Mouse (Mus musculus) cortical plate, adult 2 months (tissue): Measurements from ENCODE around the gene Gmnn. TPM values are rescaled to one million over a fixed set of nuclear protein-coding genes. Genes with fewer than 3 reads are reported as not detected.

Experiments used
- H3K27ac ChIP-seq: fragments of 200-500 bp; 2 replicates; pipeline ENCODE4 v1.5.1; 2012; ENCODE audit warnings: low read length, control low read depth, inconsistent platforms; ENCODE audit not compliant: insufficient read depth
- H3K4me1 ChIP-seq: fragments of 200-500 bp; 2 replicates; pipeline ENCODE4 v1.6.1; 2011; ENCODE audit warnings: low read length; ENCODE audit not compliant: control insufficient read depth, insufficient read depth
- H3K4me3 ChIP-seq: fragments of 200-500 bp; 2 replicates; pipeline ENCODE4 v1.5.1; 2011; ENCODE audit warnings: mild to moderate bottlenecking, low read length, control low read depth; ENCODE audit not compliant: insufficient read depth
- CTCF ChIP-seq: fragments of 200-500 bp; IDR thresholded peaks from 2 replicates; pipeline ENCODE4 v1.5.1; 2011; ENCODE audit warnings: mild to moderate bottlenecking, control low read depth, low read length; ENCODE audit not compliant: insufficient read depth; ENCODE audit errors: extremely low read depth
- POLR2A ChIP-seq: fragments of 200-500 bp; IDR thresholded peaks from 2 replicates; pipeline ENCODE4 v1.6.1; 2011; ENCODE audit warnings: mild to moderate bottlenecking, low read length, control low read depth; ENCODE audit not compliant: insufficient read depth; ENCODE audit errors: extremely low read depth
- polyA plus RNA-seq: library from polyadenylated mRNA; depleted of rRNA; stranded (reverse); fragments of >200 nt; gene quantifications from 2 replicates; pipeline ENCODE4 v1.2.3, GENCODE M21; 2012; rRNA removed

Gene Gmnn
- 5.1 and 6.0 TPM in 2 replicates for polyA plus RNA-seq

DNA sequence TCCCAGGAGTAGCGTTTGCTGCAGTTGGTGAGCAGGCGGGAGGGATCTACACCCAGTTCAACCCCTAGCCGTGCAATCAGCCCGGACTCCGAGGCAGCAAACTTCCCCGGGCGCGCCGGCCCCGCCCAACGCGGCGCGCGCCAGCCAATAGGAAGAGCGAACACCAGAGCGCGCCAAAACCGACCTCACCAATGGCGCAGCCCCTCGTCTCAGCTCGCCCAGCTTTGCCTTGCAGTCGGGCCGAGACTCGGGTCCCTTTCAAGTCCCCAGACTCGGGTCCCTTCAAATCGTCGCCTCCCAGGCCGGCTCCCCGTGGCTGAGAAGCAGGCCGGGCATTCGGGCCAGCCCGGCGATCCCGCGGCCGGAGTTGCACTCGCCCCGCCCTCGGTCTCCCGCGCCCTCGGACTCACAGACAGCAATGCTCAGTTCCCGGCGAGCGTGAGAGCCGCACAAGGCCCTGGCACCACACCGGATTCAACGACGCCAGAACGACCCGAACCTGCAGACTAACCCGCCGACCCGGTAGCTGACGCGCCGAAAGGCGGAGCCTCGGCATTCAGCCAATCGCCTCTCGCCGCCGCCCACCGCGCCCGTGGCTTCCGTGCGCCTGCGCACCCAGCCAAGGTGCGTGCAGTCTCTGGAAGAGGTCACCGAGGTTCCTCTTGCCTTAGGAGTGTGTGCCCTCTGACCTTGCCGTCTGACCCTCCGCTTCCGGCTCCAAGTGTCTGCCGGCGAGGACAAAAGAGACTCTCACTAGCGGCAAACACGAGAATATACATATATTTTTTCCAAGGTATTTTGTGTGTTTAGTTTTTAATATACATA lies at the start of gene Gmnn:
Gmnn (minus strand) TSS at position 521 of the 825 bp plus-strand sequence.
- TF ChIP-seq POLR2A (peak; percentile 73), CTCF (no peak)
- Histone ChIP-seq H3K4me1 (no peaks in the 10 kb centered on the region), H3K27ac (no peak within 1 kb of the TSS), H3K4me3 (peak within 1 kb of the TSS; percentile 48)

DNA sequence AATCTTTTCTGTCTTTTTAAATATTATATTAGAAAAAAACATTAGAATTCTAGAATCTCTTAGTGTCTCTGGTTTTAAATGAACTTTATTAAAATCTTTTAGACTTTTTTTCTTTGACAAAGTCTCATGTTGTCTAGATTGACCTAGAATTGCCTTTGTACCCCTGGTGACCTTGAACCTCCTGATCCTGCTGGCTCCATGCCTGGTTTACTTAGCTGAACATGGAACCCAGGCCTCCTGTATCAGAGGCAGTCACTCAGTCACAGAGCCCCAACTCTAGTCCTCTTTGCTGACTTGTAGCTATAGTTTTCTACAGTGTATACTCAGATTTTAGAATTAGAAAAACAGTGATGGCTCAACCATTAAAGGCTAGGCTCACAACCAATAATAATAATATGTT lies 44.4 kb upstream of the Gmnn start:
- H3K27ac ChIP-seq: no peak overlapping the region
- TF ChIP-seq CTCF: no peak
- no peak for TF ChIP-seq POLR2A
- no peak overlapping the region for H3K4me3 ChIP-seq
- peaks cover 1% of the 10 kb centered on the region; the same call in 1 of the 2 replicates for H3K4me1 ChIP-seq

DNA sequence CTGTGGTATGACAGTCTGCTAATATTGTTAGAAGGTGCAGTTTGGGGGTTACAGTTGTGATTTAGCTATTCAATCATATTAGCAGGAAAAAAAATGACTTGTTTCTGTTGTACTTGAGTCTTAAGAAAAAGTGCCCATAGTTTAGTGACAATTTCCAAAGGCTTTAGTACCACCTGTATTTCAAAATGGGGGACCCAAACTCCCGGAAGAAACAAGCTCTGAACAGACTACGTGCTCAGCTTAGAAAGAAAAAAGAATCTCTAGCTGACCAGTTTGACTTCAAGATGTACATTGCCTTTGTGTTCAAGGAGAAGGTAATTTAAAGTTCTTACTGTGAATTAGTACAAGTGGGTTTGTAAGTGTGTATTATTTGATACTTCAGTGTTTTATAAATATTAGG lies 41.5 kb upstream of the Gmnn start:
- H3K27ac ChIP-seq: no peak overlapping the region
- TF ChIP-seq CTCF: no peak
- no peak for TF ChIP-seq POLR2A
- H3K4me1 ChIP-seq: peaks cover 3% of the 10 kb centered on the region; the same call in 1 of the 2 replicates
- peak overlapping the region; percentile 65; the same call in 1 of the 2 replicates for H3K4me3 ChIP-seq

DNA sequence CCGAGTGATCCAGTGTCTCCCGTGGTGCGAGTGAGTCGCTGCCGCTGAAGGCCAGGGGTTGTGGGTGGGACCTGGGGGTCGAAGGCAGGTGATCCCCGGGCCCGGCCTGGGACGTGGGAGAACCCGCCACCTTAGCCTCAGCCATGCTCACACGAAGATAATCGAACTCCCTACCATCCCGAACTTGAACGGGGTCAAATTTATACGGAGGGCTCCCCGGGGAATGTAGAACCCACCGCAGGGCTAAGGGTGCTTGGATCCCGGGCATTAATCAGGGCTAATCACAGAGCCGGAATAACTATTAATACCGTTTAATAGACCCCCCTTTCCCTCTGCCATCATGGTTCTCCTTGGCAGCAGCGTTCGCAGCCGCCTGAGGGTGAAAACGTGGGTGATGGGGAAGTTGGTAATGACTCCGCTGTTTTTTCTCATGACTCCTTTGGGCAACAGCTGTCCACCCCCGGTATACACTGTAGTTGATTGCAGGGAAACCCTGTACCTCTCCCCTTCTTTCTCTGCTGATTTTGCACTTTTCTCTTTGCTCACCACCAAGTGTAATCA lies 40.5 kb upstream of the Gmnn start:
- no peak for TF ChIP-seq CTCF
- no peak for TF ChIP-seq POLR2A
- Histone ChIP-seq H3K4me3 (peak overlapping the region; percentile 65), H3K4me1 (peaks cover 3% of the 10 kb centered on the region; the same call in 1 of the 2 replicates), H3K27ac (peak overlapping the region; percentile 35; the same call in 1 of the 2 replicates)

DNA sequence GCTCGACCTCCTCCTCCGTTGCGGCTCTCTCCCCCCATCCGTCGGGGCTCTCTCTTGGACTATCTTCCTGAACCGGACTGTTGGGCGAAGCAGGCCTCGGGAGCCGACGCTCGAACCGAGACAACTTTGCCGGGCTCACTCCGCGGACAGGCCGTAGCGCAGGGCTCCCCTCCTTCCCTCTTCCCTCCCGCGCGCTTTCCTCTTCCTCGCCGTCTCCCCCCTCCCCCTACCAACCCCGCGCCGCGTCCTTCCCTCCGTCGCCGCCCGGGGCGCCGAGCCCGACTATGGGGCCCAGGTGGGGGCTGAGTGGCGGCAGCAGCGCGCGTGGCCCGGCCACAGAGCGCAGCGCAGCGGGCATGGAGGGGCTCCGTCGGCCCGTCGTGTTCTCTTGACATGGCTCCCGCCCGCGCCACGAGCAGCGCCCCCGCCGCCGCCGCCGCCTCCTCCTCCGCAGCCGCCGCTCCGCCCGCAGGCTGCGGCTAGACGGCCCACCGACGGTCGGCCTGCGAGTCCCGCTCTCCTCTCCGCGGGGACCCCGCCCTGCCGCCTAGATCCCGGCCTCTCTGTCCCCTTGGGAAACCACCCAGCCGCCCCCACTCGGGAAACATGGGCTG lies 39.7 kb upstream of the Gmnn start, which contains the start of gene BC005537:
BC005537 (plus strand) TSS at position 350 of the 614 bp plus-strand sequence.
- Histone ChIP-seq H3K27ac (peak within 1 kb of the TSS; percentile 99), H3K4me1 (peaks cover 3% of the 10 kb centered on the region; the same call in 1 of the 2 replicates), H3K4me3 (peak within 1 kb of the TSS; percentile 65)
- TF ChIP-seq POLR2A: no peak
- no peak for TF ChIP-seq CTCF

DNA sequence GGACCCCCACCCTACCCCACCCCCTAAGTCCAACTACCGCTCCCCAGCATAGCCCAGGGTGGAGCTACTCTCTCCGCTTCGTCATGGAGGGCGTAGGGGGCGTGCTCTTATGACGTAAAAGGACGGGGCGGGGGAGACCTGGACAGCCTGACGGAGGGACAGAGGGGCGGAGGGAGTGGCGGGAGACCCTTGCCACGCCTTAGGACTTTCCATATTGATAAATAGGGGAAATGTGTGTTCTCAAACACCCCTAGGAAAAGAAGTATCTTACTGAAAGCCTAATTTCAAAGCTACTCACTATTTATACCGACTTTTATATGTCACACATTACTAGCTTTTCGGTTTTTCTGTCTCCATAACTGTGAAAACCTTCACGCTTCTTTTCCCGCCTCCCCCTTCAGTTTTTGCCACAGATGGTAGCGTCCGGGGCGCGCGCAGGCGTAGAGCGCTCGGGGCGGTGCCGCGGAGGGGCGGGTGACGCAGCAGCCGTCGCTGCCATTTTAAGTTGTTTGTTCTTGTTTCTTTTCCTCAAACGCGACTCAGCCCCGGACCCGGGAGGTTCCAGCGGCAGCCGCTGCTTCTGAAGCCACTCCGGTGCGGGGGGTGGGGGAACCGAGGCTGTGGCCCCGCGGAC lies 39.1 kb upstream of the Gmnn start:
- peak overlapping the region; percentile 65 for H3K4me3 ChIP-seq
- peaks cover 3% of the 10 kb centered on the region; the same call in 1 of the 2 replicates for H3K4me1 ChIP-seq
- peak overlapping the region; percentile 99 for H3K27ac ChIP-seq
- TF ChIP-seq CTCF: no peak
- TF ChIP-seq POLR2A: peak; percentile 97

DNA sequence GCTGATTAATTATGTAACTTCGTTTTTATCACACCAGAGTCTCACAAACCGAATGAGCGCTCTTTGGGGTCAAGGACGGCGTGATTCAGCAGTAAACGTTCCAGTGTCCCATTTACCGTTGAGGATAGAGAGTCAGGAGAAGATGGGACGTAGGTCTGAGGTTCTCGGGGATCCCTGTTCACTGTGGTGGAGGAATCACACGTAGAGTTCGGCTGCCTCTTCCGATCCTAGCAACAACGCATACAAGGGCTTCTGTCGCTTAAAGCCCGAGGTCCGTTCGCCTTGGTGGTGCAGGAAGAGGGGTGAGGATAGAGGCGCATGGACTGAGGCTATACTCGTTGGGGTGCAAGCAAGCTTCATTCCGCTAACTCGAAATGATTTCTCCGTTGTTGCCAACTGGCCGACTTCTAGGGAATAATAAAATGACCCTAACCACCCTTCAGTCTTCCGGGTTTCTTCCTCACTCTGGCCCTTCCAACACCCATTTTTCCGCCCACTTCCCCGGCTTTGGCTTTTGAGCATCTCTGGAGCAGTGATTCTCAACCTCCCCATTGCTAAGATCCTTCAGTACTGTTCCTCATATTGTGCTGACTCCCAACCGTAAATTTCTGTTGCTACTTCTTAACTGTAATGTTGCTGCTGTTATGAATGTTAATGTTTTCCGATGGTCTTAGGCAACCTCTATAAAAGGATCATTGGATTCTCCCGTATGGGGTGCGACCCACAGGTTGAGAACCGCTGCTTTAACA lies 38.4 kb upstream of the Gmnn start:
- Histone ChIP-seq H3K4me3 (peak overlapping the region; percentile 65), H3K27ac (peak overlapping the region; percentile 82), H3K4me1 (peaks cover 3% of the 10 kb centered on the region; the same call in 1 of the 2 replicates)
- TF ChIP-seq POLR2A: 0 out of 2 replicates have a peak, but pooled peaks have one; percentile 41
- TF ChIP-seq CTCF: no peak

DNA sequence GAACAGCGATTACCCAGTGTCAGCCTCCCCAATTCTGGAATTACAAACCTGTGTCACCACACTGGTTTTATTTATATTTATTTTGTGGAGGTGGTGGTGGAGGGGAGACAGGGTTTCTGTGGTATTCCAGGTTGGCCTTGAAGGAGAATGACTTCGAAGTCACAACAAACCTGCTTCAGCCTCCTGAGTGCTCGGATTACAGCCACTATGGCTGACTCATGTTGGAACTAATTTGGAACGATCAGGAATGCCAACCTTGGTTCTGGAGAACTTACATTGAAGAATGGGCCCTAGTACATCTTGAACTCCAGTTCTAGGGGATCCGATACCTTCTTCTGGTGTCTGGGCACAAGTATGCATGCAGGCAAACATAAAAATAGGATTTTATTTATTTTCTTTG lies 37.7 kb upstream of the Gmnn start:
- Histone ChIP-seq H3K4me3 (peak overlapping the region; percentile 65; the same call in 1 of the 2 replicates), H3K27ac (no peak overlapping the region), H3K4me1 (peaks cover 3% of the 10 kb centered on the region; the same call in 1 of the 2 replicates)
- TF ChIP-seq CTCF (no peak), POLR2A (no peak)
